Mouse (Mus musculus) heart, embryonic 10.5 days (tissue): Measurements from ENCODE around the gene Map2. TPM values are rescaled to one million over a fixed set of nuclear protein-coding genes. Genes with fewer than 3 reads are reported as not detected.

ENCODE experiments used
- DNase-seq: peaks from one replicate; pipeline ENCODE4 v3.0.0-alpha.2; 2017; ENCODE audit warnings: low spot score
- H3K27ac ChIP-seq: fragments of 300-500 bp; sonication (generic); 2 replicates; pipeline ENCODE4 v1.5.1; 2016; ENCODE audit warnings: mild to moderate bottlenecking
- H3K27me3 ChIP-seq: fragments of 300-500 bp; sonication (generic); 2 replicates; pipeline ENCODE4 v1.6.1; 2016; ENCODE audit warnings: mild to moderate bottlenecking; ENCODE audit not compliant: poor library complexity, insufficient read depth, severe bottlenecking
- H3K36me3 ChIP-seq: fragments of 300-500 bp; sonication (generic); 2 replicates; pipeline ENCODE4 v1.6.1; 2016; ENCODE audit warnings: mild to moderate bottlenecking, moderate library complexity
- H3K4me1 ChIP-seq: fragments of 300-500 bp; sonication (generic); 2 replicates; pipeline ENCODE4 v1.6.1; 2016; ENCODE audit warnings: mild to moderate bottlenecking
- H3K4me3 ChIP-seq: fragments of 300-500 bp; sonication (generic); 2 replicates; pipeline ENCODE4 v1.5.1; 2016; ENCODE audit warnings: mild to moderate bottlenecking, moderate library complexity
- H3K9me3 ChIP-seq: fragments of 300-500 bp; sonication (generic); 2 replicates; pipeline ENCODE4 v1.6.1; 2016; ENCODE audit warnings: mild to moderate bottlenecking, moderate library complexity
- WGBS: fragments of 180-500 bp; shearing (Covaris S2); methylation state at CpG from one replicate; pipeline ENCODE4 v1.1.7; 2016; 5-methylcytosine and 5-hydroxymethylcytosine counted together
- polyA plus RNA-seq: library from polyadenylated mRNA; unstranded; fragments of >200 nt; fragmentation: Nextera tagmentation; extraction: Ambion mirVana; gene quantifications from 2 replicates; pipeline ENCODE4 v1.2.1, GENCODE M21; 2016

Map2 gene
- polyA plus RNA-seq, 1 experiment from 2014 or later, result 5.1 TPM

DNA sequence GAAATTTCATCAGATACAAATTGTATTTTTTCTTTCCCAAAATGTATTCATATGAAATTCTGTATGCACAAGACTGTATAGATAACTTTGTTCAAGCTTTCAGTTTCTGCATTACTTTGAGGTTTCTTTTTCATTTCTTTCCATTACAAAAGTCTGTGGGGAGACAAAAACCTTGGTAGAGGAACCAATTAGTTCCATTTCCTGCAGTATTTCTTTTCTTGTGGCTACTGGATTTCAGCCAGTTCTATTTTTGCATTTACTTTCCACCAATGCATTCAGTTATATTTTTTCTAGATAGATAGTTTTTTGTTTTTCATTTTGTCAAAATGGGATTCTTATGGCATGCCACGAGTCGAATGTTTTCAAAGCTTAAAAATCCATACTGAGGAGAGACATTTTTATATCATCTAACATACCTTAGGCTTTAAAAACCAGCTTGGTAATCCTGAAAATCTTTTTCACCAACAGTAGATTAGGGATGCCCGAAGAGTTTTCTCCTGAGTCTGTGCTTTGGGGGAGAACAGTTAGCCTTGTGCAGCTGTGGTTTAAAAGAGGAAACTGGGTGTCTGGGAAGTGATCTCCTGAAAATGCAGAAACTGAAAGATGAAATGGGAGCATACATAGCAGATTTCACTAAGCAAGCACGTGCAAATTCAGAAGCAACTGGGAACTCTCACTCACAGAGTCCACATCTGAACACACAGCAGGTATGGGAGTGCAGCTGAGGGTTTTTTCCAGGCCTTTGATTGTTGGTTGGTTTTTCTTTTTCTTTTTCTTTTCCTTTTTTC is 104.3 kb downstream of the Map2 start:
- Histone ChIP-seq H3K4me3 (no peak overlapping the region), H3K4me1 (no peaks in the 10 kb centered on the region), H3K36me3 (no peaks in the 10 kb centered on the region), H3K9me3 (no peaks in the 10 kb centered on the region), H3K27ac (no peak overlapping the region), H3K27me3 (no peaks in the 10 kb centered on the region)
- WGBS, result 74% methylated on average over 4 of the region's 4 CpGs
- no peak for DNase-seq

DNA sequence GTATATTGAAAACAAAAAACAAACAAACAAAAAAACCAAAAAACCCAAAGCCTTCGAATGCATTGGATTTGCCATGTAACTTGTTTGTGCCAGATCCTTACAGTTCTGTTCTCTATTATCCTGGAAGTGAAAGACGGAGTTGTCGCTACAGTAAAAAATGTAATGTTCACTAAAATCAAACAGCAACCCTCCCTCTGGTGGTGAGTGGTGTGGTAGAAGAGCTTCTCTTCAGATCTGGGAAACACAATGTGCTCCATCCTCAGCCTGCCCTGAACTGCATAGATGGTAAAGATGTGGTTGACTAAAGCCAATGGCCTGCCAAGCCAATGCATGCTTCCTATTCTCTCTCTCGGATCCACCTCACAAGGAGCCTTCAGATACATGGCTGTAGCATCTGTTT is 105.1 kb downstream of the Map2 start:
- WGBS, result 85% methylated on average over 4 of the region's 4 CpGs
- Histone ChIP-seq H3K27me3 (no peaks in the 10 kb centered on the region), H3K4me3 (no peak overlapping the region), H3K27ac (no peak overlapping the region), H3K9me3 (no peaks in the 10 kb centered on the region), H3K4me1 (no peaks in the 10 kb centered on the region), H3K36me3 (no peaks in the 10 kb centered on the region)
- no peak for DNase-seq

DNA sequence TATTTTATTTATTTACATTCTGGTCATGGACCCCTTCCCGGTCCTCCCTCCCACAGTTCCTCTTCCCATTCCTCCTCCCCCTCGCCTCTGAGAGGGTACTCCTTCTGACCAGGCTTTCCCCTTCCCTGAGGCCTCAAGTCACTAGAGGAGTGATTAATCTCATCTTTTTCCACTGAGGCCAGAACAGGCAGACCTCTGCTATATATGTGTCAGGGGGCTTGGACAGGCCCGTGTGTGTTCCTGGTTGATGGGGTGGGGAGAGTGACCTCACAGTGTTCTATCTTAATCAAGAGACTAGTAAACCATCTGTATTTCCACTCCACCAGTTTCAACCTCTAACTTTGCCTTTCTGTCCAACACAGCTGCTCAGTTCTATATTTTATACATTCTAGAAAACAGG is 107.4 kb downstream of the Map2 start:
- 68% methylated on average over 3 of the region's 3 CpGs for WGBS
- Histone ChIP-seq H3K27ac (no peak overlapping the region), H3K4me3 (no peak overlapping the region), H3K27me3 (no peaks in the 10 kb centered on the region), H3K4me1 (no peaks in the 10 kb centered on the region), H3K36me3 (no peaks in the 10 kb centered on the region), H3K9me3 (no peaks in the 10 kb centered on the region)
- DNase-seq, result no peak

DNA sequence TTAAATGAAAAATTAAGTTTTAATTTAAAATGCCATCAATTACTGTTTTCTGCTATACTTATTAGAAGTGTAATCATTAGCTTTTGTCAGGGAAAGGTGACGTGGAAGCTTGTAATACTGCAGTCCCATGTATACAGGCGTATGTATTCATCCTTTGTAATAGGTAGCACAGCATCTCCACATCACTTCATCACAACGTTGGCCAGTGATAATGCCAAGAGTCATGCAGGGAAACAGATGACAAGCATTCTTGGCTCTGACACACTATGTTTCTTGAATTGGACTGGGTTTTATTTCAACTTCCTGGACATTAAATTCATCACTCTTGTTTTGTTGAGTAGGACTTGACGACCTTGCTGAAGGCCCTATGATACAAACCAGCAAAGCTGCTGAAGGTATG is 113.9 kb downstream of the Map2 start:
- Histone ChIP-seq H3K36me3 (no peaks in the 10 kb centered on the region), H3K27ac (no peak overlapping the region), H3K4me1 (no peaks in the 10 kb centered on the region), H3K4me3 (no peak overlapping the region), H3K9me3 (no peaks in the 10 kb centered on the region), H3K27me3 (no peaks in the 10 kb centered on the region)
- DNase-seq, result no peak
- 74% methylated on average over 4 of the region's 4 CpGs for WGBS

DNA sequence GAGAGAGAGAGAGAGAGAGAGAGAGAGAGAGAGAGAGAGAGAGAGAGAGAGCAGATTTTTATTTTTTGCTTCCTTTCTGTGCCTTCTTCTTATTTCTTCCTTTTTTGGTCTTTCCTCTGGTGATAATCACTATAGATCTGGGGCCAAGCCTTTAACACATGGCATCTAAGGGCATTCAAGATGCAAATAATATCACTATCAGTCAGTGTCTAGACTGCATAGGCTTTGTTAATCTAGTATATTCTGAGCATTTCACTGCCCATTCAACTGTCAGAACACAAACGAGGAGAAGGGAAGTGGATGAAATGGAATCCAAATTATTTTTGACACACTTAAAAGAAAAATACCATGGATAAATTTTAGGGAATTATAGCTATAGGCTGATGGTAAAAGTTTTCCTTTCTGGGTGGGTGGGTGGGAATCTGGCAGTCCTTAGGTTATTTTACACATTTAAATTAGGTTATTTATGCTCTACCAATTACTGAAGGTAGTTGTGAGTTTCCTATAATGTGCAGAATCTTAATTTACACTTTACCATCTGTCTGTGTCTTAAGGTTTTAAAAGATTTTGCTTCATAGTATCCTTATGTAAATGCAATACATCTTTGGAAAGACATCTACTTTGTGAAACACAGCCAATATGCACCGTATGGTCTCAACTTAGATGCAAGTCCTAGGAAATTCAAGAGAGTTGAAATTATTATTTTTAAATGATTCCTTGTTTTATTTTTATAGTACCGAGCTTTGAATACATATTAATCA is 117.2 kb downstream of the Map2 start:
- no peaks in the 10 kb centered on the region for H3K27me3 ChIP-seq
- H3K36me3 ChIP-seq, result no peaks in the 10 kb centered on the region
- no peak for DNase-seq
- H3K4me1 ChIP-seq, result no peaks in the 10 kb centered on the region
- no peaks in the 10 kb centered on the region for H3K9me3 ChIP-seq
- 75% methylated on average over 3 of the region's 3 CpGs for WGBS
- H3K4me3 ChIP-seq, result no peak overlapping the region
- H3K27ac ChIP-seq, result no peak overlapping the region

DNA sequence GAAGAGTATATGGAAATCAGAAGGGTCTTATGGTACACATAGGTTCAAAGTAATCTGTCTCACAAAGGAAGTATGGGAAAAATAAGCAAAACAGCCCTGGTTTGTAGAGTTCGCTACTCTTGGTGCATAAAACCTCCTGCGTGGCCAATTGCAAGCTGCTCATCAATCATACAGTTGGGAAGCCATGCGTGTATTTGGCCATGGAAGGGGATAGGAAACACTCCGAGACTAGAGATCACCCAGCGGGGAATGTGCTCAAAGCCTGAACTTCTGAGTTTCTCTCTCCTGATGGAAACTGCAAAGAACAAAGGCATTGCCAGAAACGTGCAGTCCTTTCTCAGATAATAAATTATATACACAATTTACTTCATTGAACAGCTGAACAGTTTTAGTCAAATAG is 124.3 kb downstream of the Map2 start:
- WGBS, result 87% methylated on average over 6 of the region's 6 CpGs
- Histone ChIP-seq H3K36me3 (no peaks in the 10 kb centered on the region), H3K4me1 (no peaks in the 10 kb centered on the region), H3K4me3 (no peak overlapping the region), H3K9me3 (no peaks in the 10 kb centered on the region), H3K27ac (no peak overlapping the region), H3K27me3 (no peaks in the 10 kb centered on the region)
- DNase-seq, result no peak

DNA sequence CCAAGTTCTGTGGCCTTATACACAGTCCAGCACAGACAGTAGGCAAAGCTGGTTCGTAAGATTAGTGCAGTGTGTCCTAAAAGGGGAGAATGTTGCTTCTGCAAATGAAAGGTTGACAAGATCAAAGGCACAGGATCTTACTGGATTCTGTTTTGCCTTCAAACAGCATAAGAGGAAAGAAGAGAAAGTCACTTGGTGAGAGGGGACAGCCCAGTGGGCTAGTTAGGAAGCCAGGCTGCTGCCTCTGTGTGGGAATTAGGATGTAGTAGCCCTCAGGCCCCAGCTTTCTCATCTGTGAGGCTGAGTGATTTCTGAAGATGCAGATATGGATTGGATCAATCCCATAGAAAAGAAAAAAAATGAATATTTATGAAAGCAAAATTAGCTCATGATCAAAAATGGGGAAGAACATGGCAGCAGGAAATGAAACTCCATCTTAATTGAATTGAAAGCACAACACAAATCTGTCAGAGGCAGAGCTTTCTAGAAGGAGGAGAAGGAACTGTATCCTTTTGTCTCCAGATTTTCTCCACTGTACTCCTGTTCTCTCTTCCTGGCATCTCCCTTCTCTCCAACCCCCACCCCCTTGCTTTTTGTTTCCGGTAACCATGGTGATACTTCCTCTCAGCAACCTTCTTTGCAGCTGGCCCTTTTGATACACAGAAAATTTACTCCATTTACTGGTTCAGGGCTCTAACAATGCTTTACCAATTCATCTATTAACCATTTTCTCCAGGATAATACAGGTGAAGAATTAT is 145.5 kb downstream of the Map2 start:
- DNase-seq, result no peak
- H3K27ac ChIP-seq, result no peak overlapping the region

DNA sequence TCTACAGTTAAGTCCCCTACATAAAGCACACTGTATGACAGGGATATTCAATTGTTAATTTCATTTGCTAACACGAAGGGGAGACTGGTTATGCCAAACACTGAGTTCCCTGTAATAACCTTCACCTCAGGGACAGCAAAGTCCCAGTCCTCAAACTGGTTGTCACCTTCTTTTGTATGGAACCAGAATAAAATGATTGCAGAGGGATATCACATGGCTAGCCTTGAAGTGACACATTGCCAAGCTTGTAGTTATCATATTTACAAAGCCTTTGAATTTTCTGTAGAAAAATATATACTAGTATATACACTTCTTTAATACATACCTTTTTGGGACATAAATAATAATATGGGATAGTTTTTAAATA is 146.0 kb downstream of the Map2 start:
- 65% methylated on average over 1 of the region's 1 CpGs for WGBS
- Histone ChIP-seq H3K27me3 (no peaks in the 10 kb centered on the region), H3K9me3 (no peaks in the 10 kb centered on the region), H3K4me3 (no peak overlapping the region), H3K4me1 (no peaks in the 10 kb centered on the region), H3K36me3 (no peaks in the 10 kb centered on the region), H3K27ac (no peak overlapping the region)
- DNase-seq, result no peak

More for the DNA sequence above, 145.5 kb downstream of the Map2 start:
- no peak overlapping the region for H3K4me3 ChIP-seq
- H3K27me3 ChIP-seq, result no peaks in the 10 kb centered on the region
- no peaks in the 10 kb centered on the region for H3K9me3 ChIP-seq
- H3K36me3 ChIP-seq, result no peaks in the 10 kb centered on the region
- 77% methylated on average over 2 of the region's 2 CpGs for WGBS
- H3K4me1 ChIP-seq, result no peaks in the 10 kb centered on the region

DNA sequence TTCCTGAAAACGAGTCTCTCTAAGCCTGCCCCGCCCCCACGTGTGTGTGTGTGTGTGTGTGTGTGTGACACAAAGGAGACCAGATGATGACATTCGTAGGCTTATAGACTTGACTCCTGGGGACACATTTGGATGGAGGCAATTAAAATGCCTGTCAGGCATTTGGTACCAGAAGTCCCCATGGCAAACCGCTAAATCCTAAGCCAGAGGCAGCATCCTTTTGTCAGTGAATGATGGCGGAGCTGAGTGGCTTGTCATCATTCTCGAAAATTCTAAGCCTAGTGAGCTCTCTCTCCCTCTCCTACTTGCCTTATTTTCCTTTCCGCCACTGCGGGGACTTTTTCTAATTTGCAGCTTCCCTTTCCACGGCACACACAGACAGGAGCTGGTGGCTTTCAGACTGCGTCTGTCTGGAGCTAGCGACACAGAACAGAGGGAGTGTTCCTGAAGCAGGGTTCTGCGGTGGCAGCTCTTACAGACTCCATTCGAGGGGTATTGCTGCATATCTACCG is 146.6 kb downstream of the Map2 start:
- Histone ChIP-seq H3K4me1 (no peaks in the 10 kb centered on the region), H3K4me3 (no peak overlapping the region), H3K27me3 (no peaks in the 10 kb centered on the region), H3K9me3 (no peaks in the 10 kb centered on the region), H3K36me3 (no peaks in the 10 kb centered on the region), H3K27ac (no peak overlapping the region)
- 67% methylated on average over 15 of the region's 15 CpGs for WGBS
- no peak for DNase-seq

DNA sequence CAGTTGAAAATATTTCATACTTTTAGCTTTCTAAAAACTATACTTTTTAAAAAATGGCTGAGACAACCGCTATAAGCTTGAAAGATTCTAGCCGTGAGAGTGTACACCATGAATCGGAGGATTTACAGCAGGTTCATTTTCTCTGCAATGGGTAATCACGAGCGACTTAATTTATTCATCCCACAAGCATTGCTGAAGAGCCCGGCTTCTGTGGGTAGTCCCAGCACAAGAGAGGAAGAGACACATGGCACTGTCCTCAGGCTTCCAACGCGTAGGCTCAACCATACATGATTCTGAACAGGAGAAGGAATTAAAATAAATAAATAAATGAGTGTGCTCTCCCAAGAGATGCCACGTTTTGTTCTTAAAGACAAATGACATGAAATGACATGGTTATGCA is 148.4 kb downstream of the Map2 start:
- no peak for DNase-seq
- Histone ChIP-seq H3K4me1 (no peaks in the 10 kb centered on the region), H3K4me3 (no peak overlapping the region), H3K36me3 (no peaks in the 10 kb centered on the region), H3K9me3 (no peaks in the 10 kb centered on the region), H3K27me3 (no peaks in the 10 kb centered on the region), H3K27ac (no peak overlapping the region)
- WGBS, result 85% methylated on average over 9 of the region's 9 CpGs

DNA sequence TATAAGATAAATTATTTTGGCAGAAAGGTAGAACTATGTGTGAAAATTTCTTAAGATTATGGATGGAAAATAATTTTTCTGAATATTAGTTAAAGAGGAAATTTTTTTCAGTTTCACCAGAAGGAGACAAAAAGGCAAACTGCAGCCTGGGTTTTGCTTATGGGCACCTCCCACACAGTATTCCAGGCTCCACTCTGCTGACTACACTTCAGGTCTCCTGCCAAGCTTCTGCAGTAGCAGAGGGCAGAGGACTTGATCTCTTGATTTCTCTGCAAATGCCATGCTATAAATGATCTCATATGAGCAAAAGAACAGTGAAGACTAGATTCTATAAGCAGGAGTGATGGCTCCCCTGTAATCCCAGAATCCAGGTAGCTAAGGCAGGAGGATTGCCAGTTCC is 149.9 kb downstream of the Map2 start:
- Histone ChIP-seq H3K4me1 (no peaks in the 10 kb centered on the region), H3K4me3 (no peak overlapping the region), H3K9me3 (no peaks in the 10 kb centered on the region), H3K27me3 (no peaks in the 10 kb centered on the region), H3K27ac (no peak overlapping the region), H3K36me3 (no peaks in the 10 kb centered on the region)
- no peak for DNase-seq

DNA sequence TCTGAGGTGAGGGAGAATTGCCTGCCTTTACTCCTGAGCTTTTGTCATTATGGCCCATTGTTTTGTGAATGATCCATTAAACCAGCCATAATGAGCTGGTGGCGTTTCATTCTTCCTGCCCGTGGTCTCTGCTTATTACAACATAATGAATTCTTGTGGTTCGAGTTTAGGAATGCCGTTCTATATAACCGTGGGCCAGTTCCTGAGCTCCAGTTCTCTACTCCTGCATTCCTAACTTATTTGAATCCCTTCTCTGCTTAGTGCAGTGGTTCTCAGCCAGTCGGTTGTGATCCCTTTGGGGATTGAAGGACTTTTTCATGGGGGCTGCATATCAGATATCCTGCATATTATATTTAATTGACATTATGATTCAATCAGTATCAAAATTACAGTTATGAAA is 153.9 kb downstream of the Map2 start:
- no peaks in the 10 kb centered on the region for H3K36me3 ChIP-seq
- H3K9me3 ChIP-seq, result no peaks in the 10 kb centered on the region
- no peaks in the 10 kb centered on the region for H3K27me3 ChIP-seq
- no peak for DNase-seq
- 82% methylated on average over 6 of the region's 6 CpGs for WGBS
- H3K4me3 ChIP-seq, result no peak overlapping the region
- no peaks in the 10 kb centered on the region for H3K4me1 ChIP-seq
- no peak overlapping the region for H3K27ac ChIP-seq

DNA sequence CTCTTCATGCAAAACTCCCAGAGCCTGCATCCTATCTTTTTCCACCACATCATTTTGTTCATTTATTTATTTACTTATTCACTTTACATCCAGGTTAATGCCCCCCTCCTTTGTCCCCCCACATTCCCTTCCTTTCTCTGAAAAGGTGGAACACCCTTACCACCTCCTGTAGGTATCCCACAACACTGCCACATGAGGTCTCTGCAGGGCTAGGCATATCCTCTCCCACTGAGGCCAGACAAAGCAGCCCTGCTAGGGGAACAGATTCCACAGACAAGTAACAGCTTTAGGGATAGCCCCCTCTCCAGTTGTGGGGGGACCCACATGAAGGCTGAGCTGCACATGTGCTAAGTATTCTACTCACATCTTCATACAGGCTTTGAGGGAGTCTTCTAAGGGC is 154.5 kb downstream of the Map2 start:
- Histone ChIP-seq H3K4me3 (no peak overlapping the region), H3K36me3 (no peaks in the 10 kb centered on the region), H3K4me1 (no peaks in the 10 kb centered on the region), H3K27ac (no peak overlapping the region), H3K27me3 (no peaks in the 10 kb centered on the region), H3K9me3 (no peaks in the 10 kb centered on the region)
- no peak for DNase-seq
